Mouse (Mus musculus) neural tube, embryonic 15.5 days (tissue): Measurements from ENCODE around the gene Zfp472. TPM values are rescaled to one million over a fixed set of nuclear protein-coding genes. Genes with fewer than 3 reads are reported as not detected.
"Not testable (repeated sequence)": the region's sequence is repeated elsewhere in the genome, so short reads cannot be mapped to it uniquely, and the experiment has no call there.

Experiments
- ATAC-seq: fragments of 200-750 bp; cut with Nextera tagmentation; 2 replicates; pipeline ENCODE4 v1.8.0; 2017; ENCODE audit warnings: mild to moderate bottlenecking, moderate TSS enrichment, moderate library complexity; ENCODE audit not compliant: low FRiP score
- H3K27ac ChIP-seq: fragments of 300-500 bp; sonication (generic); replicated peaks from 2 replicates; pipeline ENCODE4 v1.5.1; 2015; ENCODE audit warnings: mild to moderate bottlenecking, inconsistent platforms
- H3K27me3 ChIP-seq: fragments of 300-500 bp; sonication (generic); replicated peaks from 2 replicates; pipeline ENCODE4 v1.6.1; 2015; ENCODE audit warnings: inconsistent platforms
- H3K36me3 ChIP-seq: fragments of 300-500 bp; sonication (generic); 2 replicates; pipeline ENCODE4 v1.6.1; 2015; ENCODE audit warnings: inconsistent platforms
- H3K4me1 ChIP-seq: fragments of 300-500 bp; sonication (generic); 2 replicates; pipeline ENCODE4 v1.6.1; 2015; ENCODE audit warnings: inconsistent platforms
- H3K4me2 ChIP-seq: fragments of 300-500 bp; sonication (generic); 2 replicates; pipeline ENCODE4 v1.6.1; 2015; ENCODE audit warnings: inconsistent platforms, mild to moderate bottlenecking, moderate library complexity
- H3K4me3 ChIP-seq: fragments of 300-500 bp; sonication (generic); replicated peaks from 2 replicates; pipeline ENCODE4 v1.5.1; 2015; ENCODE audit warnings: mild to moderate bottlenecking, inconsistent platforms
- H3K9ac ChIP-seq: fragments of 300-500 bp; sonication (generic); replicated peaks from 2 replicates; pipeline ENCODE4 v1.6.1; 2015; ENCODE audit warnings: mild to moderate bottlenecking, inconsistent platforms
- H3K9me3 ChIP-seq: fragments of 300-500 bp; sonication (generic); replicated peaks from 2 replicates; pipeline ENCODE4 v1.6.1; 2016; ENCODE audit warnings: inconsistent platforms
- polyA plus RNA-seq: library from polyadenylated mRNA; unstranded; fragments of >200 nt; fragmentation: Nextera tagmentation; extraction: Ambion mirVana; gene quantifications from 2 replicates; pipeline ENCODE4 v1.2.1, GENCODE M21; 2015

Gene Zfp472
- polyA plus RNA-seq, 1 experiment from 2014 or later, result 8.5 TPM

GRCm38 (mm10) chr17:33020434-33020833, 54.8 kb downstream of the Zfp472 start:
- H3K4me2 ChIP-seq, H3K27ac ChIP-seq, H3K27me3 ChIP-seq, ATAC-seq, H3K4me3 ChIP-seq, H3K9ac ChIP-seq, H3K4me1 ChIP-seq: not testable (repeated sequence)
- Histone ChIP-seq H3K9me3 (peaks cover 61% of the 10 kb centered on the region), H3K36me3 (peaks cover 82% of the 10 kb centered on the region)

Other genes starting within 250 kb of the Zfp472 start
- gene Zfp871, start 177.5 kb upstream of the Zfp472 start, polyA plus RNA-seq, result 35.2 and 37.6 TPM in 2 replicates
- 42.8 and 49.6 TPM in 2 replicates for gene Zfp811, start 155.9 kb upstream of the Zfp472 start, polyA plus RNA-seq
- 16.4 and 18.0 TPM in 2 replicates for gene Zfp799, start 135.6 kb upstream of the Zfp472 start, polyA plus RNA-seq
- 7.7 and 8.8 TPM in 2 replicates for gene Zfp870, start 74.2 kb upstream of the Zfp472 start, polyA plus RNA-seq
- gene Cyp4f14, start 48.5 kb upstream of the Zfp472 start, polyA plus RNA-seq, result 0.09 TPM in 1 of 2 replicates, not detected in the other
- 8.0 and 8.1 TPM in 2 replicates for gene Cyp4f13, start 18.4 kb upstream of the Zfp472 start, polyA plus RNA-seq
- gene Zfp952, start 27.3 kb downstream of the Zfp472 start, polyA plus RNA-seq, result 17.9 and 21.5 TPM in 2 replicates
- 23.7 and 24.7 TPM in 2 replicates for gene Zfp763, start 67.6 kb downstream of the Zfp472 start, polyA plus RNA-seq
- not detected in 2 replicates for gene 4921501E09Rik, start 102.2 kb downstream of the Zfp472 start, polyA plus RNA-seq
- gene Zfp563, start 123.5 kb downstream of the Zfp472 start, polyA plus RNA-seq, result 19.6 and 19.8 TPM in 2 replicates
- gene Morc2b, start 173.9 kb downstream of the Zfp472 start, polyA plus RNA-seq, result 0.74 and 1.2 TPM in 2 replicates
- 0.05 TPM in 1 of 2 replicates, not detected in the other for gene Olfr55, start 202.6 kb downstream of the Zfp472 start, polyA plus RNA-seq
- gene Olfr239, start 225.5 kb downstream of the Zfp472 start, polyA plus RNA-seq, result 0.06 TPM in 2 replicates